In genomic region chr10:99644981-99645380, GRCm38 (mm10) we compare ENCODE assay signal across 9 mouse cellular contexts.
DNase-seq lines count a peak whose midpoint lies in the region; ATAC-seq and TF ChIP-seq lines count a peak whose summit lies in the region.
"Had no signal": no experiment of that assay in that cellular context is flagged by ENCODE, and none has a peak within 500 bp of the region (broad histone marks: within the 10 kb centered on the region; RNA-seq: fewer than 3 reads in every experiment).

No protein-coding gene starts in this region.

- intact Hi-C loops in heart, postnatal 25 days (cut with DNase I) = loop anchor here (5.0 to 10.0 kb wide), 7 partner anchors 42 to 507 kb away; partner anchors contain the start of gene Kitl

- no peak overlapping the region for H3K4me3 ChIP-seq in embryonic facial prominence, embryonic 11.5 days (ENCODE audit: low read depth, low read length)
- no peak overlapping the region for H3K4me3 ChIP-seq in embryonic facial prominence, embryonic 10.5 days
- no peak overlapping the region for H3K4me3 ChIP-seq in layer of hippocampus, adult 2 months
- no peak overlapping the region for H3K4me3 ChIP-seq in E14TG2a.4 (replicated peaks; ENCODE audit: low read length)
- H3K4me3 ChIP-seq: erythroblast, embryonic 14.5 days had no signal

- DNase-seq in embryonic facial prominence, embryonic 11.5 days (ENCODE audit: low spot score) = peak; percentile 33
- DNase-seq in embryonic facial prominence, embryonic 10.5 days (ENCODE audit: low spot score) = no peak
- no peak for DNase-seq in layer of hippocampus, adult 2 months (ENCODE audit: low spot score in 2 of 2)
- DNase-seq in layer of hippocampus, postnatal 14 days (ENCODE audit: low spot score in 2 of 2) = no peak
- peak; percentile 35 for DNase-seq in embryo, embryonic 11 days
- no peak for DNase-seq in heart, postnatal 25 days (ENCODE audit: low spot score)

- no peak overlapping the region for H3K9ac ChIP-seq in embryonic facial prominence, embryonic 11.5 days (replicated peaks; ENCODE audit: low read length)

- WGBS in embryonic facial prominence, embryonic 11.5 days = 48% methylated on average over 2 of the region's 2 CpGs
- 45% methylated on average over 2 of the region's 2 CpGs for WGBS in embryonic facial prominence, embryonic 10.5 days

- H3K27ac ChIP-seq in embryonic facial prominence, embryonic 11.5 days (replicated peaks; ENCODE audit: low read depth, low read length) = no peak overlapping the region
- no peak overlapping the region for H3K27ac ChIP-seq in embryonic facial prominence, embryonic 10.5 days (replicated peaks)
- H3K27ac ChIP-seq in layer of hippocampus, adult 2 months = no peak overlapping the region

- peak; percentile 73 for TF ChIP-seq CTCF in layer of hippocampus, adult 2 months (conservative IDR thresholded peaks at IDR 0.05)
- TF ChIP-seq CTCF in E14TG2a.4 (conservative IDR thresholded peaks at IDR 0.05; ENCODE audit: low read length) = peak; percentile 79

- H3K27me3 ChIP-seq in embryonic facial prominence, embryonic 11.5 days (ENCODE audit: control insufficient read depth, insufficient read depth, low read length) = no peaks in the 10 kb centered on the region
- 0 out of 2 replicates have a peak, but pooled peaks cover 4% of the 10 kb centered on the region for H3K27me3 ChIP-seq in embryonic facial prominence, embryonic 10.5 days (replicated peaks; ENCODE audit: low read depth, poor library complexity, severe bottlenecking)
- H3K27me3 ChIP-seq in E14TG2a.4 (ENCODE audit: insufficient read depth, low read length) = no peaks in the 10 kb centered on the region

- no peaks in the 10 kb centered on the region for H3K36me3 ChIP-seq in embryonic facial prominence, embryonic 11.5 days (replicated peaks; ENCODE audit: control insufficient read depth, insufficient read depth, low read depth, low read length)
- no peaks in the 10 kb centered on the region for H3K36me3 ChIP-seq in embryonic facial prominence, embryonic 10.5 days (replicated peaks)
- no peaks in the 10 kb centered on the region for H3K36me3 ChIP-seq in E14TG2a.4 (ENCODE audit: insufficient read depth, low read length)

- H3K4me2 ChIP-seq in embryonic facial prominence, embryonic 11.5 days (ENCODE audit: low read depth, low read length) = no peak overlapping the region

- no peaks in the 10 kb centered on the region for H3K4me1 ChIP-seq in embryonic facial prominence, embryonic 11.5 days (ENCODE audit: control insufficient read depth, insufficient read depth, low read length)
- no peaks in the 10 kb centered on the region for H3K4me1 ChIP-seq in embryonic facial prominence, embryonic 10.5 days
- no peaks in the 10 kb centered on the region for H3K4me1 ChIP-seq in E14TG2a.4 (replicated peaks; ENCODE audit: low read depth, low read length)

- no peaks in the 10 kb centered on the region for H3K9me3 ChIP-seq in embryonic facial prominence, embryonic 11.5 days (replicated peaks; ENCODE audit: control insufficient read depth, low read length)
- no peaks in the 10 kb centered on the region for H3K9me3 ChIP-seq in embryonic facial prominence, embryonic 10.5 days
- no peaks in the 10 kb centered on the region for H3K9me3 ChIP-seq in E14TG2a.4 (ENCODE audit: low read length)

- ATAC-seq in embryonic facial prominence, embryonic 11.5 days (replicated peaks; ENCODE audit: insufficient number of reproducible peaks, low FRiP score, low TSS enrichment, low read depth) = no peak
- ATAC-seq in megakaryocyte, adult 5-6 weeks (ENCODE audit: poor library complexity, severe bottlenecking) = no peak

Comparison
In these comparisons a context has a peak if more than half of its experiments do, and no peak if none do; other contexts are left out.
1. DNase-seq: peak in embryonic facial prominence, embryonic 11.5 days (single experiment) and embryo, embryonic 11 days (single experiment); none in embryonic facial prominence, embryonic 10.5 days (single experiment), layer of hippocampus, adult 2 months (0 of 2), layer of hippocampus, postnatal 14 days (0 of 2) and heart, postnatal 25 days (single experiment).